Mouse (Mus musculus) erythroblast, embryonic 14.5 days (primary cell): ENCODE measurements around the gene Tcf12. TPM values are rescaled to one million over a fixed set of nuclear protein-coding genes. Genes with fewer than 3 reads are reported as not detected.
A peak's percentile ranks its signal among the peaks of the same experiment; 100 is the strongest.

Experiments used
- H3K27me3 ChIP-seq: 2 replicates; pipeline ENCODE4 v1.6.1; 2012; ENCODE audit warnings: inconsistent platforms; ENCODE audit not compliant: control insufficient read depth
- H3K36me3 ChIP-seq: 2 replicates; pipeline ENCODE4 v1.6.1; 2012; ENCODE audit warnings: mild to moderate bottlenecking, inconsistent platforms; ENCODE audit not compliant: control insufficient read depth
- H3K4me1 ChIP-seq: 2 replicates; pipeline ENCODE4 v1.6.1; 2012; ENCODE audit warnings: inconsistent platforms; ENCODE audit not compliant: control insufficient read depth
- H3K4me3 ChIP-seq: replicated peaks from 2 replicates; pipeline ENCODE3; 2012; ENCODE audit warnings: moderate library complexity, mild to moderate bottlenecking, inconsistent platforms
- H3K9me3 ChIP-seq: 2 replicates; pipeline ENCODE4 v1.6.1; 2012; ENCODE audit warnings: low read length, inconsistent platforms, mixed read lengths; ENCODE audit not compliant: control insufficient read depth
- GATA1 ChIP-seq: IDR thresholded peaks from 2 replicates; pipeline ENCODE4 v1.6.1; 2012; ENCODE audit warnings: low read length, inconsistent platforms, mixed read lengths
- TAL1 ChIP-seq: IDR thresholded peaks from 3 replicates; pipeline ENCODE4 v1.6.1; 2012; ENCODE audit warnings: low read length, inconsistent platforms, mixed read lengths
- polyA plus RNA-seq: library from polyadenylated mRNA; stranded (reverse); fragments of >175 nt; gene quantifications from 2 replicates; pipeline ENCODE4 v1.2.3, GENCODE M21; 2012

Gene Tcf12
- polyA plus RNA-seq: 0.88 and 1.2 TPM in 2 replicates

DNA sequence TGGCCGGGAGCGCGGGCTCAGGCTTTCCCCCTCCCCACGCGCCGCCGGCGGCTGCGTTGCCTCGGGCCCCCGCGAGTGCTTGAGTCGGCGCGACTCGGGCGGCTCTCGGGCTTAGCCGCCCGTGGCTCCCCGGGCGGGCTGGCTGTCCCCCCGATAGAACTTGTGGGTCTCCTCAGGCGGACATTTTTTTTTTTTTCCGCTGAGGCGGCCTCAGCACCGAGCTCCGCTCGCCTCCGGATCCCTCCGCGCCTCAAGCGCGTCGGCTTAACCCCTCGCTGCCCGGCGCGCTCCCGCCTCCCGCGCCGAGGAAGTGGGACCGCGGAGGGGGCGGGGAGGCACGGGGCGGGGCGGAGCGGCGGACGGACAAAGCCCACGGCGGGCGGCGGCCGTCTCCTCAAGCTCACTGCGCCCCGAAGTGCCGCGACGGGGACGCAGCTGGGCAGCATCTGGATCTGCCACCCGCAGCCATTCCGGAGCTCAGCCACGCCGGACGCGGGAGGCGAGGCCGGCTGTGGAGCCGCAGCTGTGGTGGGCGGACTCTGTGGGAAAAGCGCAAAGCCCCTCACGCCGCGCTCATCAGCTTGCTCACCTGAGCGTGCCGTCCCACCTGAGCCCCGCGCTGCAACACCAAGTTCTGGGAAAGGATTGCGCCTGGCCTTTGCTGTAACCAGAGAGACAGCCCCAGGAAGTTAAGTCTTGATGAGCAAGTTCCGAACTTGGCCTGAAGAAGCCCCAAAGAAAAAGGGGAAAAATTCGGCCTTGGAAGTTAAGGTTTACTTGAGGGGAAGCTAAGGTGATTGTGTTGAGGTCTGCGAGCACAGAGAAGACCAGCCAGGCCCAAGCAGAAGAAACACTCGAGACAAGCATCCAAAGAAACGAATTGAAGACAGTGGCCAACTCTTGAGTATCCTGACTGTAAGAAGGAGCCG is at the start of gene Tcf12:
Gene Tcf12 (minus strand): TSS at position 250 of the 929 bp plus-strand sequence.
- peaks cover 12% of the 10 kb centered on the region for H3K36me3 ChIP-seq
- H3K4me3 ChIP-seq: peak within 1 kb of the TSS; percentile 92
- peaks cover 15% of the 10 kb centered on the region for H3K27me3 ChIP-seq
- H3K4me1 ChIP-seq: peaks cover 27% of the 10 kb centered on the region
- H3K9me3 ChIP-seq: no peaks in the 10 kb centered on the region
- TF ChIP-seq GATA1 (no peak), TAL1 (no peak)

DNA sequence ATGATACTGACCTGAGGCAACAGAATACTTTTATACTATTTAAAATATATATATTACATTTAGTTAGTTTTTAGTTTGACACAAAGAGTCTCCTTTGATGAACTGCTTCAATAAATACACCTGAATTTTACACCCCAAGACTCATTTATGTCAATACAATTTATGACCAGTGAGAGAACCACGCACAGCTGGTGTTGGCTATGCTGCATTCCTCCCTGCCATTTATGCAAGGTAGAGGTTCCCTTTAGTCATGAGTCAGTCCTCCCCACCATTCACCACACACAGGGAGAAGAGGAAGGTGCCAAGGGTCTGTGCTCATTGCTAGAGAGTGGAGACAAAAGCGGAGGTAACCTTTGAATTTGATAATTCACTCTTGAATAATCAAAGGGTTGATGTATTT is 46.7 kb upstream of the Tcf12 start:
- Histone ChIP-seq H3K4me1 (no peaks in the 10 kb centered on the region), H3K4me3 (no peak overlapping the region), H3K36me3 (no peaks in the 10 kb centered on the region), H3K9me3 (no peaks in the 10 kb centered on the region), H3K27me3 (peaks cover 29% of the 10 kb centered on the region)
- TF ChIP-seq TAL1 (no peak), GATA1 (no peak)

DNA sequence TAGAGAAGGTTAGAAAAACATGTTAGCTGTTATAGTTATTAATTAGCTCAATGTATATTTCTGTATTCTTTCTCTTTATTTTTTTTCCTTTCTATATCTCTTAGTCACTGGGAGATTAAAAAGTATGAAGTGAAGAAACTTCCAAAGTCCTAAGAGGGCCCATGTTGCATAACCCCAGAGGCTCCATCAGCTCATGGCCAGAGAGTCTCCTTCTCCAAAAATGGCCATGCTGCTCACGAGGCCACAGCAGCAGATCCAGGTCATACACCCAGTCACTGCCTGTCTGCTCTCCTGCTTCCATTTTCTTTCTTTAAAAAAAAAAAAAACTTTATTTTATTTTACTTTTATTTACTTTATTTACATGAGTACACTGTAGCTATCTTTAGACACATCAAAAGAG is 45.4 kb upstream of the Tcf12 start:
- TF ChIP-seq TAL1 (no peak), GATA1 (no peak)
- Histone ChIP-seq H3K4me3 (no peak overlapping the region), H3K4me1 (no peaks in the 10 kb centered on the region), H3K9me3 (no peaks in the 10 kb centered on the region), H3K36me3 (no peaks in the 10 kb centered on the region), H3K27me3 (peaks cover 29% of the 10 kb centered on the region)

DNA sequence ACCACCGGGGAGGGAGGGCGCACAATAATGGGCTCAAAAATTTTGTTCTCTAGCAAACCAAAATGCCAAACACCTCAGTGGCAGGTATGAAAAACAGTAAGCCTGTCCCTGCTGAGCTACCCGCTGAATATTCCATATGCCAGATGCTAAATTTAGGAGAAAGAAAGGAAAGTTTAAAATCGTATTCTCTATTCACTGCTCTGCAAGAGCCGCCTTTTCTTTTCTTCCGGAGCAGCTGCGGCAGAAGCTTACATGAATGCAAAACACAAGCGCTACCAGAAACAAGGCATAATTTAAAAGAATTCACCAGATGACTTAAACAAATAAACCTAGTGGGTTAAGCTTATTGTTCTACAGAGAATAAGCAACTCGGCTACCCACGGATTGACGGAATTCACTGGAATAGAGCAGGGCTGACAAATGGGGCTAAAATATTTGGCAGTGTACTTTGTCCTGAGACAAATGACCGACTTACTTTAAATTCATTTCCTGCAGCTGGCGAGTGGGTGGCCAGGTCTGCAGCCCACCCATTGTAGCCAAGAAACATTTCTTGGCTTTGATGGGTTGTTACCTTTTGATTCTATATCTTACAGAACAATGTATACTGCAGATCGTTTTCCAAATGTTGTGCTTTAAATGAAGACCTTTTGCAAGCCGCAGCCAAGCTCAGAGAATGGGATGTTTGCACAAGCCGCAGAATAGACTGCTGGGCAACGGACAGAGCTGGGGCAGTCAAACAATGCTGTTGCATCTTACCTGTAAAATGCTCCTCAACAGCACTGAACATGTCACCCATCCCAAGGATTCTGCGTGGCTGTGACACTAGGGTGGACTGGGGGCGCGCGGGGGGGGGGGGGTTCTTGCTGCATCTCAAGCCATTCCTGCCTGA is 43.8 kb upstream of the Tcf12 start:
- no peaks in the 10 kb centered on the region for H3K9me3 ChIP-seq
- no peaks in the 10 kb centered on the region for H3K4me1 ChIP-seq
- H3K4me3 ChIP-seq: no peak overlapping the region
- peaks cover 29% of the 10 kb centered on the region for H3K27me3 ChIP-seq
- TF ChIP-seq TAL1 (no peak), GATA1 (no peak)
- no peaks in the 10 kb centered on the region for H3K36me3 ChIP-seq

DNA sequence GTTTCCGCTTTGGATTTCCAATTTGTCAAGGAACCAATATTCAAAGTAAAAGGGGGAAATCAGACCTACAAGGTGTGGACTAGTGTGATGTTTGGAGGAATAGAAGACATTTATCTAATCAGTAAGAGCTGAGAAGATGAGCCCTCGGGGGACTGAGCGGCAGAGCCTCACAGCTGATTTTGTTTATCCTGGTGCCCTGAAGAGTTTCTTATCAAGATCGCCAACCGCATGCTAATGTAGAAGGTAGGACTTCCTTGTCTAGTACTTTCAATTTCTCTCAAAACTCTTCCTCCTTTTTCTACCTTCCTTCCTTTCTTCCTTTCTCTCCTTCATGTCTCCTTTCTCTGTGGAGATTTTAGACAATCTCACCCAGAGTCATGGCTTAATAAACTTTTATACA is 32.5 kb upstream of the Tcf12 start:
- TF ChIP-seq TAL1: no peak
- TF ChIP-seq GATA1: no peak
- Histone ChIP-seq H3K9me3 (no peaks in the 10 kb centered on the region), H3K4me3 (no peak overlapping the region), H3K36me3 (no peaks in the 10 kb centered on the region), H3K4me1 (no peaks in the 10 kb centered on the region), H3K27me3 (peaks cover 2% of the 10 kb centered on the region; the same call in 1 of the 2 replicates)

DNA sequence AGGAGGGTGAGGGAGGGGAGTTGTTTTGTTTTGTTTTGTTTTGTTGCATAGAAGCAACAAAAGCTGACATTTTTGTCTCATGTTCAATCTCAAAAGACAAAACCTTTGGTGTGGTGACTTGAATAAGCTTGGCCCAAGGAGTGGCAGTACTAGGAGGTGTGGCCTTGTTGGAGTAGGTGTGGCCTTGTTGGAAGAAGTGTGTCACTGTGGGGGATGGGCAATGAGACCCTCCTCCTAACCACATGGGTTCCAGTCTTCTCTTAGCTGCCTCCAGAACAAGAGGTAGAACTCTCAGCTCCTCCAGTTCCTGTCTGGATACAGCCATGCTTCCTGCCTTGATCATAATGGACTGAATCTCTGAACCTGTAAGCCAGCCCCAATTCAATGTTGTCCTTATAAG is 26.2 kb upstream of the Tcf12 start:
- no peaks in the 10 kb centered on the region for H3K9me3 ChIP-seq
- H3K27me3 ChIP-seq: no peaks in the 10 kb centered on the region
- peaks cover 10% of the 10 kb centered on the region for H3K4me1 ChIP-seq
- TF ChIP-seq GATA1 (no peak), TAL1 (no peak)
- no peaks in the 10 kb centered on the region for H3K36me3 ChIP-seq
- H3K4me3 ChIP-seq: no peak overlapping the region

DNA sequence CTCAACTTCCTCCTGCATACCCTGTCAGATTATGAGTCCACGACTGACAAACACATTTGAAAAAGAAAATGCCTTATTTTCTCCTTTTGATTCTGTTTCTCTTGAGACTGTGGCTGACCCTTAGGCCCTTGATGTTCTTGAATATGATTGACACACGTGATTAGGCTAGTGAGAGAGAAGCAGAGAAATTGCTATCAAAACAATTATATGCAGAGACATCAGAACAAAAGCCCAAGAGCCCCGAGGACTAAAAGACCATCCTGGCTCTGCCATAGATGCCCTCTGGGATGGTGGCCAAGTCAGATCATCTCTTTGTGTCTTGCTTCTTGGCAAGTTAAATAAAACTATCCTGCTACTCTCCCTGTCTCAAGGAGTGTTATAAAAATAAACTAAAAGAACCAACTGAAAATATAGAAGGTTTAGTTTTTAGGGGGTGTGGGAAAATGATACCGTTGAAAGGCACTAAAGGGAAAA is 22.1 kb upstream of the Tcf12 start:
- Histone ChIP-seq H3K4me3 (peak overlapping the region; percentile 77), H3K27me3 (no peaks in the 10 kb centered on the region; the same call in 1 of the 2 replicates), H3K9me3 (no peaks in the 10 kb centered on the region), H3K36me3 (no peaks in the 10 kb centered on the region), H3K4me1 (peaks cover 18% of the 10 kb centered on the region)
- TF ChIP-seq TAL1 (no peak), GATA1 (no peak)

DNA sequence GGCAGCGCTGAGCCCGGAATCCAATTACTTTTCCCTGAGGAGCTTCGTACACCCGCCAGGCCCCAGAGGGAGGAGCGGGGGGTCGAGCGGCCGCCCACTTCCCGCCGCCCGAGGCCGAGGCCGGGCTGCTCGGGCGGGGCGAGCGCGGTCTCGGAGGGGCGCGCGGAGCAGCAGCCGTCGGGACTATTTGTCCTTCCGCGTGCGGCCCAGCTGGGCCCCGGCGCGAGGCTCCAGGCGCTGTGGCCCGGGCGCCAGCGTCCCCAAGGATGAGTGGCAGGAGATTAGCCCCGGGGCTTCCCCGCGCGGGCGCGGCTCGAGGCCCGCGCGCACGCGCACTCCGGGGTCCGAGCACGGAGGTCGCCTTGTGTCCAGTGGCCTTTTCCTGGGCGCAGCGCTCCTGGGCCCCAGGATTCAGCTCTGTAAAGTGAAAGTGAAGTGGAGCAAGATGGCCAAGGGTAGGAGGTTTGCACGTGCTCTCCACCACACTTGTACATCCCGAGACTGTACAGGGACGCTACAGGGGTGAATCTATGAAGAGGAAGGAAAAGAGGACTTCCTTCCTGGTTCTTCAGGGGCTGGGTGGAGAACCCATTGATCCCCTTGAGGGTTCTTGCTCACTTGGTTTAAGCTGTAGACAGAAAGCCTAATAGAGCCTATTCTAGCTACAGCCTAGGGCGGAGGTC is 21.6 kb upstream of the Tcf12 start:
- no peaks in the 10 kb centered on the region for H3K9me3 ChIP-seq
- no peak for TF ChIP-seq TAL1
- TF ChIP-seq GATA1: no peak
- H3K36me3 ChIP-seq: no peaks in the 10 kb centered on the region
- peaks cover 18% of the 10 kb centered on the region for H3K4me1 ChIP-seq
- H3K4me3 ChIP-seq: peak overlapping the region; percentile 77
- no peaks in the 10 kb centered on the region; the same call in 1 of the 2 replicates for H3K27me3 ChIP-seq
